Mouse (Mus musculus) forebrain, embryonic 16.5 days (tissue): Measurements from ENCODE around the gene Shh. TPM values are rescaled to one million over a fixed set of nuclear protein-coding genes. Genes with fewer than 3 reads are reported as not detected.

Experiments
- ATAC-seq: fragments of 200-750 bp; cut with Nextera tagmentation; 2 replicates; pipeline ENCODE4 v1.8.0; 2017; ENCODE audit warnings: mild to moderate bottlenecking, moderate library complexity
- H3K27ac ChIP-seq: fragments of 300-500 bp; sonication (generic); 2 replicates; pipeline ENCODE4 v1.5.1; 2014; ENCODE audit warnings: low read length, control low read depth
- H3K27me3 ChIP-seq: fragments of 300-500 bp; sonication (generic); replicated peaks from 2 replicates; pipeline ENCODE4 v1.6.1; 2014; ENCODE audit warnings: low read length; ENCODE audit not compliant: control insufficient read depth, insufficient read depth
- H3K36me3 ChIP-seq: fragments of 300-500 bp; sonication (generic); 2 replicates; pipeline ENCODE4 v1.6.1; 2014; ENCODE audit not compliant: control insufficient read depth, insufficient read depth
- H3K4me1 ChIP-seq: fragments of 300-500 bp; sonication (generic); replicated peaks from 2 replicates; pipeline ENCODE4 v1.6.1; 2014; ENCODE audit warnings: low read length; ENCODE audit not compliant: control insufficient read depth, insufficient read depth
- H3K4me2 ChIP-seq: fragments of 300-500 bp; sonication (generic); 2 replicates; pipeline ENCODE4 v1.6.1; 2014; ENCODE audit warnings: mild to moderate bottlenecking, low read length, control low read depth
- H3K4me3 ChIP-seq: fragments of 300-500 bp; sonication (generic); replicated peaks from 2 replicates; pipeline ENCODE4 v1.5.1; 2014; ENCODE audit warnings: mild to moderate bottlenecking, low read length, control low read depth
- H3K9ac ChIP-seq: fragments of 300-500 bp; sonication (generic); replicated peaks from 2 replicates; pipeline ENCODE4 v1.6.1; 2014; ENCODE audit warnings: low read depth, low read length, control low read depth
- H3K9me3 ChIP-seq: fragments of 300-500 bp; sonication (generic); 2 replicates; pipeline ENCODE4 v1.6.1; 2016; ENCODE audit warnings: low read length; ENCODE audit not compliant: control insufficient read depth
- WGBS: fragments of 180-500 bp; shearing (Covaris S2); extraction: QIAGEN DNeasy Blood & Tissue Kit; methylation state at CpG from one replicate; pipeline ENCODE4 v1.1.7; 2014; 5-methylcytosine and 5-hydroxymethylcytosine counted together
- polyA plus RNA-seq: library from polyadenylated mRNA; unstranded; fragments of >200 nt; fragmentation: Nextera tagmentation; extraction: Ambion mirVana; gene quantifications from 2 replicates; pipeline ENCODE4 v1.2.1, GENCODE M21; 2015

The Shh gene
- polyA plus RNA-seq, 1 experiment from 2014 or later: 1.2 TPM

DNA sequence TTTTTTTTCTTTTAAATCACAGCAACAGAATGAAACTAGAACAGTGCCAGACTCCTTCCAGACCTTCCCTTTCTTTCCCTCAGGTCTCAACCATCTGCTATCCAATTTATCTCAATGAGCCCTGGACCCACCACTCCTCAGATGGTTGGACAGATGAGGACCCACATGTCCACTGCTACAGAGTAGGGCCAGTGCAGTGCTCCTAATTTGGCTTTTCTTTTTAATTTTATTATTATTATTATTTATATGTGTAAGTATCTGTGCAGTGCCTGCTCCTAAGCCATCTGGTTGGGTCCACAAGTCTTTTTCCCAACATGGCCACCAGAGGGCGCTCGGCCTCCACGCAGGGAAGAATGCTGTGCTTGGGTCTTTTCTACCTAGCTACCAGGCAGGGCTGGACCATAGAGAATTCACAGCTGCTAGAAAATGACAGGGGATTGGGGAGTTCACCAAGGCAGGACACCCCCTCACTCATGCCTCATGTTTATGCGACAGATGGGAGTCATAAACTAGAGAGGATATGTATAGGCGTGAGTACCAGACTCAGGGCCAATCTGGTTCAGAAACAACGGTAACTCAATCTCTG, 15.9 kb downstream of the Shh start:
- no peak overlapping the region for H3K4me2 ChIP-seq
- no peak overlapping the region for H3K9ac ChIP-seq
- no peak overlapping the region for H3K27ac ChIP-seq
- 31% methylated on average over 6 of the region's 6 CpGs for WGBS
- no peaks in the 10 kb centered on the region for H3K9me3 ChIP-seq
- no peaks in the 10 kb centered on the region for H3K4me1 ChIP-seq
- ATAC-seq: peak; percentile 91
- H3K27me3 ChIP-seq: peaks cover 9% of the 10 kb centered on the region
- no peak overlapping the region for H3K4me3 ChIP-seq
- H3K36me3 ChIP-seq: no peaks in the 10 kb centered on the region

DNA sequence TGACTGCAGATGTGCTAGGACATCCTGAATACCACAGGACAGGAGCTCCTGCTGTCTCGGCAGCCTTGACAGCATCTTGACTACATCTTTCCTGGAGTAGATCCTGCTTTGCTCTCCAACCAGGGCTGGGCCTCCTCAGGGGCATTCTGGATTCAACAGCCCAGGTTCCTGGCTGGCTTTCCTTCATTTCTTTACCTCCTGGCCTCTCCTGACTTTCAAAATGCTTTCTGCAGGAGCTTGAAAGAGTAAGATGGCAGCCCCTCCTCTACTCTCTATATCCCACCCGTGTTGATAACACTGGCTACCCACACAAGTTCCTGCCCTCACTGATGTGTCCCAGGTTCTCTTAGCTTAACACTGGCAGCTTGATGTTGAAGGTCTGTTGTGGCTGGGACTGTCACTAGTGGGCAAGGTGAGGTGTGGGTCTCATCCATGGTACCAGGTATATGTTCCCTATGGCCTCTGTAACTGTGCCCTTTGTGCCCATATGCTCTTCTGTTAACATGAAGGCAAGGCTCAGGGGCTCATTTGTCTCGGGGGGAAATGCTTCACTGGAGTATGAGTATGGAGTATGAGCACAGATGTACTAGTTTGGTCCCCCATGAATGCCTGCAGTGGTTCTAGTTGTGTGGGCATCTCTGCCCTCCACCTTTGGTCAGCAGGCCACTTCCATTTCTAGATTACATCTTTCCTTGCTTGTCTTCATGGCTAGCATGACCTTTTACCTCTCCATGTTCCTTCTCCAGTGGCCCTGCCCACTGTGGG, 16.7 kb downstream of the Shh start:
- Histone ChIP-seq H3K4me3 (no peak overlapping the region), H3K9me3 (no peaks in the 10 kb centered on the region), H3K4me1 (no peaks in the 10 kb centered on the region), H3K36me3 (no peaks in the 10 kb centered on the region), H3K4me2 (no peak overlapping the region), H3K27me3 (0 out of 2 replicates have a peak, but pooled peaks cover 2% of the 10 kb centered on the region), H3K27ac (no peak overlapping the region), H3K9ac (no peak overlapping the region)
- WGBS: 58% methylated on average over 3 of the region's 3 CpGs
- ATAC-seq: no peak

DNA sequence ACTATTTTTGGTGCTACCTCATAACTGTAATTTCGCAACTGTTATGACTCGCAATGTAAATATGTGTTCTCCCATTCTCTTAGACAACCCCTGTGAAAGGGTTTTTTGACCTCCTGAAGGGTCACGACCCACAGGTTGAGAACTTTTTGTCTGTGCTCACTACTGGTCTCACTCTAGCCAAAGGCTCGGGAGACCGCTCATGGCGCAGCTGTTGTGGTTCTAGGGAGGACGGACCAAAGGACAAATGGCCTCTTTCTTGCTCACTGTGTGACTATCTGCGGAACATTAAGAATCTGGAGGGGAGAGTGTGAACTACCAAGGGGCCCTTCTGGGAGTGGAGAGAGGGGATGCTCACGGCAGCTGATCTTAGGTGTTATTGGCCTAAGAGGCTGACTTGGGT, 41.1 kb downstream of the Shh start:
- Histone ChIP-seq H3K9ac (no peak overlapping the region), H3K36me3 (no peaks in the 10 kb centered on the region), H3K4me3 (no peak overlapping the region), H3K9me3 (no peaks in the 10 kb centered on the region), H3K27ac (no peak overlapping the region), H3K4me1 (no peaks in the 10 kb centered on the region), H3K27me3 (no peaks in the 10 kb centered on the region), H3K4me2 (no peak overlapping the region)
- ATAC-seq: no peak
- 94% methylated on average over 9 of the region's 9 CpGs for WGBS

DNA sequence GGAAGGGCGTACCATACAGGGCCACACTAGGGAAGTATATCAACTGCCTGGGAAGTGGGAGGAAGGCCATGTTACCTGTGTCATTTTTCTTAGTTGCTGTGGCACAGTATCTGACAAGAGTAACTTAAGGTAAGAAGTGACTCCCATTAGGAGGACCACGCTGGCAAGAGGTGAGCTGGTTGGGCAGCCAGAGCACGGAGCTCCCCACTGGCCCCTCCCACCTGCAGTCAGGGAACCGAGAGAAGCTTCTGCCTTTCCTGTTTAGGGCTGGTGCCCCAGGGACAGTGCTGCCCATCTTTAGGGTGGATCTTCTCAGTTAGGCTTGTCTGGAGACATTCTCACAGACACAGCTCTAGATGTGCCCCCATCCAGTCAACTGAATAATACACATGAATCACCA, 43.3 kb downstream of the Shh start:
- Histone ChIP-seq H3K4me3 (no peak overlapping the region), H3K27ac (no peak overlapping the region), H3K9ac (no peak overlapping the region), H3K9me3 (no peaks in the 10 kb centered on the region), H3K36me3 (peaks cover 5% of the 10 kb centered on the region; the same call in 1 of the 2 replicates), H3K27me3 (no peaks in the 10 kb centered on the region), H3K4me1 (no peaks in the 10 kb centered on the region), H3K4me2 (no peak overlapping the region)
- WGBS: 69% methylated on average over 4 of the region's 4 CpGs
- ATAC-seq: no peak

DNA sequence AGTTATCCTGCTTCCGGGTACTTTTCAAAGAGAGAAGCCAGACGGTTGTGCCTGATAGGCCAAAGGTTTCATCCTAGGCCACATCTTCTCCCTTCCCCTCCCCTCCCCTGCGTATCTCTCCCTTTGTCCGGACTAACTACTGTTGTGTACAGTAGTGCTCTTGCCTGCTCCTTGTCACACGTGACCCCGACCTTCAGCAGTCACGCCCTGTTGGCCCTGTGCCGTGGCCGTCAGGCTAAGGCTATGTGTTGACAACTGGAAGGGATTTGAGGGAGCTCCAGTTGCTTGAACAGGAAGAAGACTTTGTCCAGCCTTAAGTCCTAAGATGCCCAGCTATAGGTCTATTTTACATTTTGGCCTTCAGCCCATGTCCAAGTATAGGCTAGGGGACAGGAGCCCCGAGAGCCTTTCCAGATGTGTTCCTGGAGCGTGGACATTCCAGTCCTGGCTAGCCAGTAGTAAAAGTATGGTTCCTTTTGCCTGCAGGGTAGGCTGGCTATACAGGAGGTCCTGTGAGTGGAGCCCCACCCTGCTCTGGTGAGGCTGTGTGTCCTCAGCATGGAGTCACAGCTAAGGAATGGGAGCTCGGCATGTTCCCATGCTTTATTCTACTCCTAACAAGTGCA, 47.3 kb downstream of the Shh start:
- Histone ChIP-seq H3K27ac (no peak overlapping the region), H3K4me2 (no peak overlapping the region), H3K4me3 (no peak overlapping the region), H3K36me3 (peaks cover 18% of the 10 kb centered on the region), H3K9ac (no peak overlapping the region), H3K9me3 (no peaks in the 10 kb centered on the region), H3K4me1 (no peaks in the 10 kb centered on the region), H3K27me3 (no peaks in the 10 kb centered on the region)
- 90% methylated on average over 12 of the region's 12 CpGs for WGBS
- ATAC-seq: no peak

DNA sequence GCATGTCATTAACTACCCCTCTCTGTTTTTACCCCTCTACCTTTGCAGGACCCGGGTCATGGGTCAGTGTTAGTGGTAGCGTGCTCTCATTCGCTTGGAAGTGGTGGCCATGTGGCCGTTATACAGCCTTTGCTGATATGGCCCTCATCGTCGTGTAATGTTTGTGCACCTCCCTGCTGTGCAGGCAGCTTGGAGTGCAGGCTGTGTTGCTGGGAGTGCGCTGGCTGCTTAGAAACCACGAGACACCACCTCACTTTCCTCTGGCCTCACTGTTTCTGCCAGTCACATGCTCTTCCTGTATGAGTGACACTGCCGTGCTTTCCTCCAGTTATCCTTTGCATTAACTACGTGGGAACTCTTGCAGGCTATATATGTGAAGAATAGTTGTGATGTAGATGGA, 48.3 kb downstream of the Shh start:
- no peaks in the 10 kb centered on the region for H3K27me3 ChIP-seq
- H3K9me3 ChIP-seq: no peaks in the 10 kb centered on the region
- no peak for ATAC-seq
- WGBS: 88% methylated on average over 10 of the region's 10 CpGs
- H3K9ac ChIP-seq: no peak overlapping the region
- peaks cover 25% of the 10 kb centered on the region for H3K36me3 ChIP-seq
- no peak overlapping the region for H3K4me3 ChIP-seq
- H3K4me1 ChIP-seq: no peaks in the 10 kb centered on the region
- no peak overlapping the region for H3K27ac ChIP-seq
- H3K4me2 ChIP-seq: no peak overlapping the region

DNA sequence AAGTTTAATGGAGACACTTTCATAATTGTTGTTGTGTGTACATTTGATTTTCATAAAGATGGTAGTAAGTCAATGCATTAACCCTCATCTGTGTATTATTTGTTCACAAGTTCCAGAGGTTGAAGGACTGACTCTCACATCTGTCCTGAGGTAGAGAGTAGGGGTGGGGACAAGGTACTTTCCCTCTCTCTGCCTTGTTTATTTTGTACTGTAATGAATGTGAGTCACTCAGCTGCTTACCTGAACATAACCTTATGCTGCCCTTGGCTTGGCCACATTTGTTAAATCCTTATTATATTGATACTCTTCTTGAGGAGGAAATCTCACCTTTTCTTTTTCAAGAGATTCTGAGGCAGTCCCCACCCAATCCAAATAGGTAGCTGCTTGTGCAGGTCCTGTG, 51.0 kb downstream of the Shh start:
- Histone ChIP-seq H3K9ac (no peak overlapping the region), H3K36me3 (peaks cover 34% of the 10 kb centered on the region), H3K4me1 (no peaks in the 10 kb centered on the region), H3K4me3 (no peak overlapping the region), H3K4me2 (no peak overlapping the region), H3K9me3 (no peaks in the 10 kb centered on the region), H3K27me3 (no peaks in the 10 kb centered on the region), H3K27ac (no peak overlapping the region)
- no peak for ATAC-seq

DNA sequence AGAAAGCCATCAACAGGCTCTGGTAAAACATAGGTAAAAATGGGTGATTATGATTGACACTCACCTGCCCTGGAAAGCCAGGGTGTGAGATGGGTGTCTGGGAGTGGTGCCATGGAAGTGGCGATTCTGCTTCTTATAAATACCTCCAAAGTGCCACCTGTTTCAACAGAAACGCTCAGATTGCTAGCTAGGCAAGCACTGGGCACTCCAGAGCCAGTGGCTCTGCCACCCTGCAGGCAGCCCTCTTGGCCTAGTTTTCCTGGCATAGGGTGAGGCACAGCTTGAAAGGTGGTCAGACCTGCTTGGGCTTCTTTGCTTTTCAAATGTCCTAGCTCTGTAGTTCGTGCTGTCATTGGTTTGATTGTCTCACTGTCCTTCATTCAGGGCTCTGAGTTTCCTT, 53.0 kb downstream of the Shh start:
- Histone ChIP-seq H3K27me3 (no peaks in the 10 kb centered on the region), H3K4me1 (no peaks in the 10 kb centered on the region), H3K9ac (no peak overlapping the region), H3K4me3 (no peak overlapping the region), H3K9me3 (no peaks in the 10 kb centered on the region), H3K27ac (no peak overlapping the region), H3K4me2 (no peak overlapping the region), H3K36me3 (peaks cover 36% of the 10 kb centered on the region)
- no peak for ATAC-seq
- 94% methylated on average over 3 of the region's 3 CpGs for WGBS

DNA sequence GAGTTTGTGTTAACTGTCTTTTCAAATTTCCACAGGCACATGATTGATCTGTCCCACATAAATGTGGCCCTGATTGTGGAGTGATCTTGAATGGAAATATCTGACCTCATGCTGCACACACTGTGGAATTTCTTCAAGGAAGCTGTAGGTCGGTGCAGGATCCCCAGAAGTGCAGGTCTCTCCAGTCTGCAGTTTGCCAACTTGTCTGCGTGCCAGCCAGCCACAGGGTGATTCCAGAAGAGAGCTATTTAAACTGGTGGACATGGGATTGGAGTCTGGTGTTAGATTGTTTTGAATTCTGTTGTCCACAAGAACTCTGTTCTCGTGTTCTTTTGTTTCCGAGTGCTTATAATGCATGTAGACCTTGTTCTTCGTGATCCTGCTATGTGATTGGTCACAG, 53.5 kb downstream of the Shh start:
- H3K4me2 ChIP-seq: no peak overlapping the region
- no peak overlapping the region for H3K27ac ChIP-seq
- no peaks in the 10 kb centered on the region for H3K9me3 ChIP-seq
- no peak overlapping the region for H3K9ac ChIP-seq
- ATAC-seq: no peak
- H3K4me1 ChIP-seq: no peaks in the 10 kb centered on the region
- whole genome bisulfite sequencing: 92% methylated on average over 5 of the region's 5 CpGs
- H3K36me3 ChIP-seq: peaks cover 32% of the 10 kb centered on the region
- no peak overlapping the region for H3K4me3 ChIP-seq
- no peaks in the 10 kb centered on the region for H3K27me3 ChIP-seq
